Mouse (Mus musculus): ENCODE results near the gene Ccdc59. TPM values are rescaled to one million over a fixed set of nuclear protein-coding genes. Genes with fewer than 3 reads are reported as not detected.

Gene Ccdc59
- 10 to 100 TPM; 18.0 to 20.9 TPM for total RNA-seq (2021)

DNA sequence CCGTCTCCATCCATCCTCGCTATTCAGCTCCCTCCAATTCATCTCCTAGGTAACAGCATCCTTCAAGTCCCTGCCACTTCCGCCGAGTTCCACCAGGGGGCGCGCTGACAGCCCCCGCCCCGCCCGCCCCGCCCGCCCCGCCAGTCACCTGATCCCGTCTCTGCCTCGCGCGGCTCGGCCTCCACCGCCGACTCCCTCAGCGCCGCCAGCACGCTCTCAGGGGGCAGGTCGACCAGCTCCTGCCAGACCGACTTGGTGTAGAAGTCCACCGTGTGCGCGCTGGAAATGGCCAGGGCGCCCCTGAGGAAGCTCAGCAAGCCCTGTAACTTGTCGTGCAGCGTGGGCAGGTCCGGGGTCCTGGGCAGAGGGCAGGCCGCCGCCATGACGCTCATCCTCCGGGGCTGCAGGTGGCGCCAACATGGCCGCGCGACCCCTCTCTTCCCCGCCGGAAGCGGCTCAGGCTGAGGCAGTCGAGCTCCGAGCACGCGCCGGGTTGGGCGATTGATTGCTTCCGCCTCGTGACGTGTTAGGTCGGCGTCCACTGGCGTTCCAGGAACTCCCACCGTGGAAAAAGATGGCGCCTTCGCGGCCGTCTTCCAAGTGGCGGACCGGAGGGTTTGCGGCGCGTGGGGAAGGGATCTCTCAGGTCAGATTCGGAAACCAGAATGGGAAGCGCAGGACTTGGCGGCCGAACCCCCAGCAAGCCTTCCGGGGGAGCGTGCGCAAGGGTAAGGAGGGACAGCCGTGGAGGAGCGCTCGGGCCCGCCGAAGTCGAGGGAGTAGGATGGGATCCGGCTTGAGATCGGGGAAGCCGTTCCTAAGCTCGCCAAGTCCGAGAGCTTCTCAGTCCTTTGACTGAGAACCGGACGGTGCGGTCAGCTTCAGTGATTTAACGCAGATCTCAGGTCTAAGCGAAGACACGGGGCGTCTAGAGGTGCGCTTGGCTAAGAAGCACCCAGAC lies at the start of gene Ccdc59, which contains the start of gene Mettl25:
Gene Ccdc59, plus strand, starts transcription at position 140 of the 961 bp plus-strand sequence.
Gene Mettl25, minus strand, starts transcription at position 453 of the 961 bp plus-strand sequence.
- peak; percentile 95 to 99 for DNase-seq (ENCODE audit: extremely low spot score in 1 of 2, low spot score in 1 of 2)

DNA sequence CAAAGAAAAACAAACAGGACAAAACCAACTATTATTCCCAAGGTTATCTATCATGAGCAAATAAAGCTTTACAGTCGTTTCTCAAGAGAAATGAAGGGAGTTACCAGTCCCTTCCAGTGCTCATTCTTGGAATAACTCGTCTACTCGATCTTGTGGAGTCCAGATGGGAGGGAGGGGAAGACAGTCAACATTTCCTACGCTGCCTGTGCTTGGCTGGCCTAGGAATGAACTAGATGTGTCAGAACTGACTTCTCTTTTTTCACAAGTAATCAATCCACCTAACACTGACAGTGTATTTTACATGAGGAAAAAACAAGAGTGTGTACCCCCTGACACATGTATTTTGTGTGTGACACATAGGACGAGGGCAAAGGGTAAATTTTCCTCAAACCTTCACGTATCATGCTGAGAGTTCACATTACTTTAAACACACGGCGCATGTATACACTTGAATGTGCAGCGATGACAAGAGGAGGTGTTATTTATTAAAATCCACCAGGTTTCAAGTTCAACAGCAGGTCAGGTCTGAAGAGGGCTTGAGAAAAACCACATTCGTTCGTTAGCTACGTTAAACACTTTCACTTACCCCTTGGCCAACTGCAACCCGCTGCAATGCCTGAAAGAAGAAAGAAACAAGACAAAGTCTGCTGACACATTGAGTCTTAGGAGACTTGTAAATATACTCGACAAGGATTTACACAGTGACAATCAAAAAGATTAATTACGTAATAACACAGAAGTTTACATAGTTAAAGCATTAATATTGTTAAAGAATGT lies 46.9 kb upstream of the Ccdc59 start:
- DNase-seq (ENCODE audit: extremely low spot score in 1 of 2, low spot score in 1 of 2), result no peak

DNA sequence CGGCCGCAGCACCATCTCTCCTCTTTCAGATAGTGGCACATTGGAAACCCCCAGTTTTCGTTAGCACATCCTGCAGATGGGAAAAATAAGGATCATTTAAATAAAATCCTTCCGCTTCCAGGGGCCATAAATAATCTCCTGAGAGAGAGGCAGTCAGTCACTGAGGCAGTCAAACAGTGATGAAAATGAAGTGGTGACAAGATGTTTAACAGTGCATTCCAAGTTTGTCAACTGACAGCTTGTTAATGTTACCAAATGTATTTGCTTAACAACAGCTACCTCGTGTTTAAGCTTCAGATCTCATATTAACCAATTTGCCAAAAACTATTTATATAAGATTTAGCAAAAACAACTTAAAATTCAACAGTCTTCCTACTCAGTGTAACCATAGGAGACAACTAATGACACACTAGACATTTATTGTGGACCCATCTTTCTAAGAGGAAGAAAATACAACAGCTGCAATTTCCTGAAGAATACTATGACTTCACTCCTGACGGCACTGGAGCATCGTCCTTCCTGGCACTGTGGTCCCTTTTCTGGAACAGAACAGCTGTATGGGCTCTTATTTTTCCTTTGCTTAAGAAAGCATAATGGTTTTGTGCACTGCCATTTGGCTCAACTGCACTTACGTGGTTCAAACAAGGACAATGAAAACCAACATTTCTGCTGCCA lies 43.5 kb upstream of the Ccdc59 start:
- no peak for DNase-seq (ENCODE audit: extremely low spot score in 1 of 2, low spot score in 1 of 2)

- no peak for DNase-seq (ENCODE audit: extremely low spot score in 1 of 2, low spot score in 1 of 2)
Observed at GRCm38 (mm10) chr10:105801147-105801546, 39.7 kb upstream of the Ccdc59 start.

DNA sequence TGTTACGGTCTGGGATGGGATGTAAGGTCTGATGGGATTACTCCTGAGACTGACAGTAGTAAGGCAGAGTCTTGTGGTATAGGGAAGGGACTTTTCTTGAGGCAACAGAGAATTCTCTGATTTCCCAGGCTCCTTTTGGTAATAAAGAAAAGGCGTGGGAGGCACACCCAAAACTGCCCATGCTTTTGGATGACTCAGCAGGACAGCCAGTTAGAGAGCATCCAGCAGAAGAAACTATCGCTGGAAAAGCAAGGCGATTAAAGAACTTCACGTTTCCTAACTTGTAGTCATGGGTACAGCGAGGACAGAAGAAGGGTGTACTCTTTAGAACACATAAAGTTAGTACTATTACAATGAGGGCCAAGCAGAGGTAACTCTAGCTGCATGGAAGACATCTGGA lies 38.7 kb upstream of the Ccdc59 start:
- no peak for DNase-seq (ENCODE audit: extremely low spot score in 1 of 2, low spot score in 1 of 2)

GRCm38 (mm10) chr10:105803461-105803860 lies 37.4 kb upstream of the Ccdc59 start:
- DNase-seq (ENCODE audit: extremely low spot score in 1 of 2, low spot score in 1 of 2), result no peak

DNA sequence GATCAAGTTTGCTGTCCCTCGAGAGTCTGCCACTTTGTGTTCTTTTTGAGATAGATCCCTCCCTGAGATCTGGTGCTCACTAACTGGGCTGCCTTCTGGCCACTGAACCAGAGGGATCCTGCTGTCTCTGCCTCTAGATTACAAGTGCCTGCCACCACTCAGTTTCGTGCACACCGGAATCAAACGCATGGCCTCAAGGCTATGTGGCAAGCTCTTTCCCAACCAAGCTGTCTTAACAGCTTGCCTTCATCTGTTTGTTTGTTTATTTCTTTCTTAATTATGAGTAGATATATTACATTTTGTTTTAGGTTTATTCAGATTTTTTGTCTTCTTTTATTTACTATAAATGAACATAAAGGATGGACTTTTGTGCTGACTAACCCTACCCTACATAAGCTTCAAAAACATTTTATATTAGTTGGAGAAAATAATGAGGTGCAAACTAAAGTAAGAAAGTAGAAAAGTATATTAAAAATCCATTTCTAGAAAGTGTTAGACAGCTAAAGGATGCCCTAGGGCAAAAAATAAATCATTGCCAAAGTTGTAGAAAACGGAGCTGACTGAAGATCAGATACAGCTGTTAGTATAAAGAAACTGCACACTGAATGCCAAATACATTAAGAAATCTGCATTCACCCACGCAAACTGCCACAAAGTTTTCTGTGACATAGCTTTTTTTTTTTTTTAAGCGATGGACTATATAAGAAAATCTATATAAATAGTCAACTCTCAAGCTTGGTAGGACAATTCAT lies 34.4 kb upstream of the Ccdc59 start:
- no peak for DNase-seq (ENCODE audit: extremely low spot score in 1 of 2, low spot score in 1 of 2)

DNA sequence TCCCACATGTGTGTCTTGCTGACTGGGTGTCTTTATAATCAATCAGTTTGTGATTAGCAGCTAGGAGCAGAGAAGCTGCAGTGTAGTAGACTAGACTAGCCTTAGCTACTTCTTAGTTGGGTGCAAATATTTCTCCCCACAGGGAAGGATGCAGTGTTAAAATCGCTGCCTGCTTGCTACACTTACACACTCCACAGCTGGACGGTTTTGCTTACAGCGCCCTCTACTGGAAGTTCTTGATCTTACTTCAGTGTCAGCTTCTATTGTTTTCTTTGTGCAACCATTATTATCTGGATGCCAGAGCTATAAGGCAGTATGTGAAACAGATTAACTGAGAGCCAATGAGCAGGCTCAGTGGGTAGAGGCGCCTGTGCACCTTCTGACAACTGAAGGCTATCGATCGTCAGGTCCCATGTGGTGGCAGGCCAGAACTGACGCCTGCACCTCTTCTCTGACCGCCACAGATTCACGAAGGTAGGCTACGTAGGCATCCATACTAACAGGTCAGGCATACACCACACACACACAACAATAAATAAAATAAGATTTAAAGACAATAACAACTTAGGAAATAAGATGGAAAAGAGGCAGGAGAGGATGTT lies 6.1 kb upstream of the Ccdc59 start:
- DNase-seq (ENCODE audit: extremely low spot score in 1 of 2, low spot score in 1 of 2), result peak in 1 of 2 experiments; percentile 14

GRCm38 (mm10) chr10:105842574-105842973 lies 1.7 kb downstream of the Ccdc59 start:
- DNase-seq (ENCODE audit: extremely low spot score in 1 of 2, low spot score in 1 of 2), result no peak

- no peak for DNase-seq (ENCODE audit: extremely low spot score in 1 of 2, low spot score in 1 of 2)
Observed at GRCm38 (mm10) chr10:105850286-105850685, 9.4 kb downstream of the Ccdc59 start.

DNA sequence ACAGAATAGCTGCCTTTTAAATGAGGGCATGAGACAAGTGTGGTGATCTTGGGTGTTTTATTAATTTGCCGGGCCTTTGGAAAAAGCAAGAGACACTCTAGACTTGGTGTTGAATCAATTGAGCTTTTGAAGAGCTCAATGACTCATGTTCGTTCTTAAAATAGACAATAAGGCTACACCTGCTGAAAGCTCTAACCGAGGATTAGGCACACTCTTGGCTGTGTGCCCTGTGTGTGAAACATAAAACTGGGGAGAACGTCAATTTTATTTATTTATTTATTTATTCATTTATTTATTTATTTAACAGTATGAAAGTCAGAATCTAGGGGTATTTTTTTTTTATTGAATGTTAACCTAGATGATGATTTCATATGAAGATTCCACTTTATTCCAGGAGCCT lies 10.3 kb downstream of the Ccdc59 start:
- DNase-seq (ENCODE audit: extremely low spot score in 1 of 2, low spot score in 1 of 2), result no peak

- DNase-seq (ENCODE audit: extremely low spot score in 1 of 2, low spot score in 1 of 2), result no peak
Observed at GRCm38 (mm10) chr10:105867312-105867711, 26.4 kb downstream of the Ccdc59 start.

Other genes starting within 250 kb of the Ccdc59 start
- gene Mettl25, start 313 bp downstream of the Ccdc59 start, total RNA-seq (2021), result 1 to 10 TPM; 7.0 to 9.1 TPM